Mouse (Mus musculus): ENCODE measurements around the gene Upf1. TPM values are rescaled to one million over a fixed set of nuclear protein-coding genes. Genes with fewer than 3 reads are reported as not detected.

Upf1 gene
- polyA plus RNA-seq, 1 experiment from 2014 or later: 16.7 TPM

- H3K36me3 ChIP-seq: peaks cover 7% of the 10 kb centered on the region
- peaks cover 45% of the 10 kb centered on the region for H3K4me1 ChIP-seq
- 55% methylated on average over 4 of the region's 4 CpGs for WGBS
- no peaks in the 10 kb centered on the region for H3K27me3 ChIP-seq
- peak overlapping the region; percentile 70 for H3K4me2 ChIP-seq
- H3K4me3 ChIP-seq: peak overlapping the region; percentile 98; the same call in 1 of the 2 replicates
- ATAC-seq (ENCODE audit: insufficient number of reproducible peaks, low FRiP score, low TSS enrichment, low read depth): no peak
- no peaks in the 10 kb centered on the region for H3K9me3 ChIP-seq
- H3K27ac ChIP-seq: peak overlapping the region; percentile 84
- 0 out of 2 replicates have a peak overlapping the region, but pooled peaks have one; percentile 37 for H3K9ac ChIP-seq
These were observed 926 bp upstream of the Upf1 start for GRCm38 (mm10) chr8:70354004-70354403.

GRCm38 (mm10) chr8:70352657-70353151, 374 bp downstream of the Upf1 start:
- Histone ChIP-seq H3K9ac (peak overlapping the region; percentile 98), H3K4me1 (peaks cover 57% of the 10 kb centered on the region), H3K4me3 (peak overlapping the region; percentile 98), H3K27ac (peak overlapping the region; percentile 93), H3K36me3 (peaks cover 19% of the 10 kb centered on the region), H3K9me3 (no peaks in the 10 kb centered on the region), H3K4me2 (peak overlapping the region; percentile 90), H3K27me3 (no peaks in the 10 kb centered on the region)
- peak; percentile 5; the same call in 1 of the 2 replicates for ATAC-seq (ENCODE audit: insufficient number of reproducible peaks, low FRiP score, low TSS enrichment, low read depth)
- 0% methylated on average over 61 of the region's 64 CpGs for WGBS

DNA sequence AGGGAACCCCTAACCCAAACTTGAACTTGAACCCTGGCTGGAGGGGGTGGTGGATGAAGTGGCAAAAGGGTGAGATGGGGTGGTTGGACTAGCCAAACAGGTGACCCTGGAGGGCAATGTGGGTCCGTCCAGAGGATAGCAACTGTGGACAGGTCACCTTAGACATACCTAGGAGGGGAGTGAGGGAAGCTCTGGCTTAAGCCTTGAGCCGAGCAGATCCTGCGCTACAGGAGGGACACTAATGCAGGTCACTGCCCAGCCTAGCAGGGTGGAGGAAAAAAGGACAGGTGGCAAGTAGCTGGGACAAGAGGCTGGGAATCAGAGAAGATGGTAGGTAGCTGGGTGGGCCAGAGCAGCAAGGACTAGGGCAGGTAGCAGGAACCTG, 1.1 kb downstream of the Upf1 start:
- ATAC-seq (ENCODE audit: insufficient number of reproducible peaks, low FRiP score, low TSS enrichment, low read depth): no peak
- Histone ChIP-seq H3K27me3 (no peaks in the 10 kb centered on the region), H3K9me3 (no peaks in the 10 kb centered on the region), H3K4me1 (peaks cover 57% of the 10 kb centered on the region), H3K27ac (no peak overlapping the region), H3K4me2 (peak overlapping the region; percentile 90), H3K9ac (peak overlapping the region; percentile 98), H3K4me3 (peak overlapping the region; percentile 98), H3K36me3 (peaks cover 23% of the 10 kb centered on the region)
- 21% methylated on average over 3 of the region's 3 CpGs for WGBS

DNA sequence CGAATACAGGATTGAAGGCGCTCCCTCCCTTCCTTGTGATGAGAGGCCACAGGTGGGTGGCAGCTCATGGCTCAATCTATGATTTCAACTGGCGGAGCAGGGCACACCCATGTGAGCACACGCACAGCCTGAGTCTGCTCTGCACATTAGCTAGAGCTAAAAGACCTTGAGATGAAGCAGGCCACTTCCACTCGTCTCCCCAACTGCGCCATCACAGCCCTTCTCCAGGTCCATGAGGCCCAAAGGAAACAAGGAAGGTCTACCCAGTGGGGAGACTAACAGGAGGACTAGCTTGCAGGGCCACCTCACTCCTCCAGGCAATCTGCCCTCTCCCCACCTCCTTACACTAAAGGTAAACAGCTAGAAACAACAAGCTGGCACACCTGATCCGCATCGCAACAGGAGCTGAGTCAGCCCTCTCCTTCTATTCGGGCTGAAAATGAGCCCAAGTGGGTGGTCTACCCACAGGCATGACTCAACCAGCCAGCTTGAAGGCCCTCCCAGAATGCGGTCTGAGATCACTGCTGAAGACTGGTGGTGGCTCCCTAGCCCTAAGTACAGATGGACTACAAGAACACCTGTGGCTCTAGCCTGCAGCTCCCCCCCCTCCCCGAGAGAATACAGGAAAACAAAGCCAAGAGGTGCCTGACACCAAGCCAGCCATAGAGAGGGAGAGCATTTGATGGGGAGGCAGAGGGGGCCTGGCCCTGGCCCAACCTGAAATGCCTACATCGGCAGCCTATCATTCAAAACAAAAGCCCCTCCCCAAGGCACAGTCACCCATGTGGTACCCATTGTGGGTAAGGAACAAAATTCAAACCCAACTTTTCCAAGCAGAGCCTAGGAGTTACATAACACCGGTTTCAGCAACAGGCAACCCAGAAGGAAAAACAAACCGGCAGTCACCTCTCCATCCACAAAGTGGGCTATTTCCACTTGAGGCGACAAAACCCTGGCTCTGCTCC, 1.8 kb downstream of the Upf1 start:
- 32% methylated on average over 15 of the region's 15 CpGs for WGBS
- Histone ChIP-seq H3K4me2 (peak overlapping the region; percentile 90), H3K27me3 (no peaks in the 10 kb centered on the region), H3K9me3 (no peaks in the 10 kb centered on the region), H3K9ac (peak overlapping the region; percentile 98), H3K36me3 (peaks cover 29% of the 10 kb centered on the region), H3K27ac (peak overlapping the region; percentile 75), H3K4me1 (peaks cover 59% of the 10 kb centered on the region), H3K4me3 (peak overlapping the region; percentile 98)
- no peak for ATAC-seq (ENCODE audit: insufficient number of reproducible peaks, low FRiP score, low TSS enrichment, low read depth)

DNA sequence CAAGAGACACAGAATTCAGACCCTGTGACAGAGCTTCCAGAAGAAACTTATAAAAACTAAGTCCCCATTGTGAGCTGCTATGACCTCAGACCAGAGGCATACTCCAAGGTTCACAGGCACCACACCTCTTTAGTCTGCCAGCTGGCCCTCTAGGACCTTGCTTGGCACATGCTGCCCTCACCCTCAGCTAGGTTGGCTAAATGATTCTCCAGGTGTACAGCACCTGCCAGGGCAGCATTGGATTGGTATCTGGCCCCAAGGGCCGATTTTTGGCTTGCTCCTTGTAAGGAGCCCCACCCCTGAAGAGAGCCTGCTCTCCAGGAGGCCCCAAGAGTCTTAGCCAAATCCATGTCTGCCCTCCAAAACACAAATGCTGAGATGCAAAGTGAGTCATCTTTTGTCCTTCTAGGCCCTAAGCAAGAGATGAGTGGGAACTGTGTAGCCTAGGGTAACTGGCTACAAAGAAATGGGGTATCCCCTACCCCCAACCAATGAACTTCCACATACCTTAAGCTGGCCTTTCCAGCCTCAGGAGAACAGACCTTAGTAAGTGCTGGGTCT, 5.1 kb downstream of the Upf1 start:
- H3K4me1 ChIP-seq: peaks cover 64% of the 10 kb centered on the region
- ATAC-seq (ENCODE audit: insufficient number of reproducible peaks, low FRiP score, low TSS enrichment, low read depth): no peak
- no peak overlapping the region for H3K4me3 ChIP-seq
- H3K4me2 ChIP-seq: no peak overlapping the region
- no peak overlapping the region for H3K9ac ChIP-seq
- H3K27me3 ChIP-seq: no peaks in the 10 kb centered on the region
- no peaks in the 10 kb centered on the region for H3K9me3 ChIP-seq
- no peak overlapping the region for H3K27ac ChIP-seq
- WGBS: 79% methylated on average over 1 of the region's 1 CpGs
- H3K36me3 ChIP-seq: peaks cover 50% of the 10 kb centered on the region

DNA sequence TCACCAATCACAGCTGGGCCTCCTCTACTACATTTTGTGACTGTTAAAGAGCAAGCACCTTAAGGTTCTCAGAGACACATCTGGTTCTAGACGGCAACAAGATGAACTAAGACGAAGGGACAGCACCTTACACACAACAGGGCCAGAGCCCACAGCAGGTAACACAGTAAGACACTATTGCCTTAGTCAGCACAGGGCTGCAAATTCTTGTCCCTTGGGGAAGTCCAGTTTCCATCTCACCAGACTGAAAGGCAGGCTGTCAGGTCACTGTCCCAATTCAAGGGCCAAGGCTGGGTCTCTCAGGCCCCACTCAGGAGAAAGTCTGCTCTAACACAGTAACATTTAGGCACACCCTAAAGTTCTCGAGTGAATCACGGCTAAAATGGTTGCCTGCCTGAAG, 5.6 kb downstream of the Upf1 start:
- Histone ChIP-seq H3K4me3 (no peak overlapping the region), H3K4me2 (no peak overlapping the region), H3K4me1 (peaks cover 66% of the 10 kb centered on the region), H3K27ac (no peak overlapping the region), H3K9ac (no peak overlapping the region), H3K36me3 (peaks cover 55% of the 10 kb centered on the region), H3K9me3 (no peaks in the 10 kb centered on the region), H3K27me3 (no peaks in the 10 kb centered on the region)
- whole genome bisulfite sequencing: 73% methylated on average over 4 of the region's 4 CpGs
- ATAC-seq (ENCODE audit: insufficient number of reproducible peaks, low FRiP score, low TSS enrichment, low read depth): no peak

DNA sequence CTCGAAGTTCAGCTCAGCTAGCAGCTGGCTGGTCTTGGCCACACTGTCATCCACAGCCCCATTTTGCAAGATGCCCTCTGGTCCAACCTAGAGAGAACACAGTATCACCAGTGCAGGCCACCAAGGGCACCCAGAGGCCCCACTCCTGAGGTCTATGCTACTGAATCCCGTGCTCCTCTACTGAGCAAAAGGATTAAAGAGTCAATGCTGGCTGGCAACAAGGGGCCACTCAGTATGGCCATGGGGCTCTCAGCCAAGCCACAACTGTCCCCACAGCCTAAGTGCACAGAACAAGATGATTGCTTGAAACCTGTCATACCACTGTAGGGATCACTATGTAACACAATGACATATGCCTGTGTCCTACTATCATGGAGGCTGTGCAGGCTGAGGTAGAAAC, 8.8 kb downstream of the Upf1 start:
- no peak overlapping the region; the same call in 1 of the 2 replicates for H3K27ac ChIP-seq
- no peak overlapping the region for H3K4me3 ChIP-seq
- no peak overlapping the region for H3K9ac ChIP-seq
- H3K36me3 ChIP-seq: peaks cover 82% of the 10 kb centered on the region
- H3K4me2 ChIP-seq: no peak overlapping the region
- peaks cover 36% of the 10 kb centered on the region for H3K4me1 ChIP-seq
- H3K27me3 ChIP-seq: no peaks in the 10 kb centered on the region
- no peaks in the 10 kb centered on the region for H3K9me3 ChIP-seq
- ATAC-seq (ENCODE audit: insufficient number of reproducible peaks, low FRiP score, low TSS enrichment, low read depth): no peak
- 85% methylated on average over 2 of the region's 2 CpGs for WGBS

- H3K4me1 ChIP-seq: peaks cover 30% of the 10 kb centered on the region
- H3K27me3 ChIP-seq: no peaks in the 10 kb centered on the region
- no peak overlapping the region for H3K4me3 ChIP-seq
- peaks cover 82% of the 10 kb centered on the region for H3K36me3 ChIP-seq
- H3K9ac ChIP-seq: no peak overlapping the region
- H3K4me2 ChIP-seq: no peak overlapping the region
- WGBS: 45% methylated on average over 6 of the region's 6 CpGs
- no peaks in the 10 kb centered on the region for H3K9me3 ChIP-seq
- no peak for ATAC-seq (ENCODE audit: insufficient number of reproducible peaks, low FRiP score, low TSS enrichment, low read depth)
- no peak overlapping the region for H3K27ac ChIP-seq
These were observed 9.4 kb downstream of the Upf1 start for GRCm38 (mm10) chr8:70343696-70344095.

DNA sequence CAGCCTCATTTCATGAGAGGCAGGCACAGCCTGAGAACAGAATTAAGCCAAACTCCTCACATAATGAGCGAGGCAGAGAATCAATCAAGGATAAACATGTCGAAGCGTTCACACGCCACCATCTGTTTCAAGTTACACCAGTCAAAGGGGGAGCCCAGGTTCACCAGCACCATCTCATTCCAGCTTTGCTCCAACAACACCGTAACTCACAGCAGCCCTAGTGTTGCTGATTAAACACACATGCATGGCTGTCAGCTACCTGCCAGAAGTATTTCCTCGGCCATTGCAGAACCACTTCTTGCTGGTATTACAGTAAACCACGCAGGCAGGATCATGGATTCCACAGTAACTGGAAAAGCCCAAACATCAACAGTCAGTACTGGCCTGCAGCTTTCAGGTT, 10.0 kb downstream of the Upf1 start:
- Histone ChIP-seq H3K9me3 (no peaks in the 10 kb centered on the region), H3K27ac (no peak overlapping the region), H3K4me3 (no peak overlapping the region), H3K27me3 (no peaks in the 10 kb centered on the region), H3K4me2 (no peak overlapping the region), H3K9ac (no peak overlapping the region), H3K36me3 (peaks cover 82% of the 10 kb centered on the region), H3K4me1 (peaks cover 24% of the 10 kb centered on the region)
- no peak for ATAC-seq (ENCODE audit: insufficient number of reproducible peaks, low FRiP score, low TSS enrichment, low read depth)
- 37% methylated on average over 7 of the region's 7 CpGs for WGBS

GRCm38 (mm10) chr8:70342007-70342406, 11.1 kb downstream of the Upf1 start:
- Histone ChIP-seq H3K4me1 (peaks cover 21% of the 10 kb centered on the region), H3K36me3 (peaks cover 87% of the 10 kb centered on the region), H3K4me2 (no peak overlapping the region), H3K9me3 (no peaks in the 10 kb centered on the region), H3K27me3 (no peaks in the 10 kb centered on the region), H3K9ac (no peak overlapping the region), H3K27ac (no peak overlapping the region), H3K4me3 (no peak overlapping the region)
- ATAC-seq (ENCODE audit: insufficient number of reproducible peaks, low FRiP score, low TSS enrichment, low read depth): no peak
- 85% methylated on average over 14 of the region's 14 CpGs for WGBS

- H3K27me3 ChIP-seq: no peaks in the 10 kb centered on the region
- no peak for ATAC-seq (ENCODE audit: insufficient number of reproducible peaks, low FRiP score, low TSS enrichment, low read depth)
- H3K4me1 ChIP-seq: peaks cover 16% of the 10 kb centered on the region
- H3K36me3 ChIP-seq: peaks cover 87% of the 10 kb centered on the region
- H3K4me3 ChIP-seq: no peak overlapping the region
- H3K27ac ChIP-seq: no peak overlapping the region
- no peak overlapping the region for H3K4me2 ChIP-seq
- H3K9me3 ChIP-seq: no peaks in the 10 kb centered on the region
- no peak overlapping the region for H3K9ac ChIP-seq
- 94% methylated on average over 7 of the region's 7 CpGs for WGBS
These were observed 12.4 kb downstream of the Upf1 start for GRCm38 (mm10) chr8:70340659-70341058.

DNA sequence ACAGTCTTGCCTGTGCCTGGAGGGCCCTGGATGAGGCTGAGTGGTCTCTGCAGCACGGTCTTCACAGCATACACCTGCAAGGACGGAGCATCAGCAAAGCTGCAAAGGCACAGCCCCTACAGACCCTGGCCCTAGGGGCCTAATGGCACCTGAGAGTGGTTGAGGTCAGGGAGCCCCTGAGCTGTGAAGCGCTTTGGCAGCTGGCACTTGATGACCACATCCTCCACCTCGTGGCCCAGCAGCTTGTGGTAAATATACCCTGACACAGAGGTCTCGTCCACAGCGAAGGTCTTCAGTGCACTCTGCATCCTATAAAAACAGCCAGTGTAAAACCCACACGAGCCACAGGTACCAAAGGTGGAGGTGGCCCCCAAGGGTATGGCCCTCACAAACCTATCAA, 14.1 kb downstream of the Upf1 start:
- Histone ChIP-seq H3K36me3 (peaks cover 100% of the 10 kb centered on the region), H3K9ac (no peak overlapping the region), H3K4me1 (peaks cover 9% of the 10 kb centered on the region), H3K27me3 (no peaks in the 10 kb centered on the region), H3K27ac (no peak overlapping the region), H3K4me2 (no peak overlapping the region), H3K9me3 (no peaks in the 10 kb centered on the region), H3K4me3 (no peak overlapping the region)
- WGBS: 89% methylated on average over 7 of the region's 7 CpGs
- ATAC-seq (ENCODE audit: insufficient number of reproducible peaks, low FRiP score, low TSS enrichment, low read depth): no peak
